Mouse (Mus musculus) yolk sac, embryonic 10.5 days (tissue): ENCODE results near the gene Fancd2.

Source experiments
- DNase-seq: peaks from one replicate; pipeline ENCODE4 v3.0.0-alpha.2; 2017; ENCODE audit warnings: low spot score

Gene Fancd2

GRCm38 (mm10) chr6:113523420-113523819, 8.1 kb upstream of the Fancd2 start:
- DNase-seq, result no peak

- DNase-seq, result no peak
Observed at GRCm38 (mm10) chr6:113531840-113532404, 440 bp downstream of the Fancd2 start.

GRCm38 (mm10) chr6:113534886-113535285, 3.4 kb downstream of the Fancd2 start:
- no peak for DNase-seq

- no peak for DNase-seq
Observed at GRCm38 (mm10) chr6:113541610-113542009, 10.1 kb downstream of the Fancd2 start.

- DNase-seq, result no peak
Observed at GRCm38 (mm10) chr6:113543906-113544481, 12.5 kb downstream of the Fancd2 start.

- DNase-seq, result no peak
Observed at GRCm38 (mm10) chr6:113559736-113560135, 28.3 kb downstream of the Fancd2 start.

- DNase-seq, result no peak
Observed at GRCm38 (mm10) chr6:113564557-113564956, 33.1 kb downstream of the Fancd2 start.

GRCm38 (mm10) chr6:113576044-113576443, 44.6 kb downstream of the Fancd2 start:
- DNase-seq, result no peak

- DNase-seq, result no peak
Observed at GRCm38 (mm10) chr6:113579306-113579705, 47.8 kb downstream of the Fancd2 start.

- no peak for DNase-seq
Observed at GRCm38 (mm10) chr6:113583023-113583422, 51.5 kb downstream of the Fancd2 start.

- no peak for DNase-seq
Observed at GRCm38 (mm10) chr6:113585065-113585464, 53.6 kb downstream of the Fancd2 start.

GRCm38 (mm10) chr6:113586466-113587183, 55.1 kb downstream of the Fancd2 start:
- DNase-seq, result no peak

GRCm38 (mm10) chr6:113592637-113593036, 61.2 kb downstream of the Fancd2 start:
- DNase-seq, result no peak

- DNase-seq, result no peak
Observed at GRCm38 (mm10) chr6:113597945-113598344, 66.5 kb downstream of the Fancd2 start.

- no peak for DNase-seq
Observed at GRCm38 (mm10) chr6:113599833-113600232, 68.4 kb downstream of the Fancd2 start.

- DNase-seq, result peak; percentile 26
Observed at GRCm38 (mm10) chr6:113600543-113601139, 69.2 kb downstream of the Fancd2 start, which contains the start of gene Fancd2os. Fancd2os (minus strand) TSS chr6:113600715.

GRCm38 (mm10) chr6:113602821-113603220, 71.3 kb downstream of the Fancd2 start:
- no peak for DNase-seq

- no peak for DNase-seq
Observed at GRCm38 (mm10) chr6:113603993-113604392, 72.5 kb downstream of the Fancd2 start.

- peak; percentile 84 for DNase-seq
Observed at GRCm38 (mm10) chr6:113604432-113605223, 73.1 kb downstream of the Fancd2 start, which contains the start of gene Brk1. Brk1 (plus strand) TSS chr6:113604772.

GRCm38 (mm10) chr6:113605224-113605545, 73.7 kb downstream of the Fancd2 start:
- no peak for DNase-seq

- peak; percentile 25 for DNase-seq
Observed at GRCm38 (mm10) chr6:113608871-113609270, 77.4 kb downstream of the Fancd2 start.

GRCm38 (mm10) chr6:113609293-113609692, 77.8 kb downstream of the Fancd2 start:
- no peak for DNase-seq
